Mouse (Mus musculus) gastrocnemius, adult 2 months (tissue): Measurements from ENCODE around the gene Gm13889. TPM values are rescaled to one million over a fixed set of nuclear protein-coding genes. Genes with fewer than 3 reads are reported as not detected.

ENCODE experiments used
- DNase-seq: peaks from one replicate; pipeline ENCODE4 v3.0.0; 2022
- H3K27ac ChIP-seq: fragments of 200-600 bp; 2 replicates; pipeline ENCODE4 v1.8.1; 2022; ENCODE audit warnings: mild to moderate bottlenecking
- H3K4me3 ChIP-seq: fragments of 200-600 bp; 2 replicates; pipeline ENCODE4 v1.8.1; 2022; ENCODE audit warnings: mild to moderate bottlenecking, moderate library complexity
- CTCF ChIP-seq: fragments of 200-600 bp; IDR thresholded peaks from 2 replicates; pipeline ENCODE4 v1.8.1; 2022; ENCODE audit warnings: antibody characterized with exemption, mild to moderate bottlenecking, moderate library complexity
- intact Hi-C: fragments of 180-260 bp; cut with DNase I; formaldehyde crosslinking; loops from one replicate; pipeline ENCODE4 v1.15.1; 2025
- long read RNA-seq, 2 experiments: library from polyadenylated mRNA; stranded (forward); transcript quantifications; one replicate each; pipeline ENCODE4 v2.0.0; 2021
- total RNA-seq, 2 experiments: library from RNA; stranded (reverse); gene quantifications; 2 replicates each; pipeline ENCODE4 v1.2.3; 2021

Gene Gm13889
- total RNA-seq, result 1 to 10 TPM; 4.1 to 6.1 TPM
- long read RNA-seq, experiment 1, transcript Gm13889-201 (1 exons, 1,386 nt), result major isoform, 6 of 6 reads
- long read RNA-seq, experiment 1, partial matches to known transcripts, result 0 of 6 reads
- long read RNA-seq, experiment 1, other reads (novel, unspliced or antisense), result 0 of 6 reads
- long read RNA-seq, experiment 2, partial matches to known transcripts, result 0 of 2 reads
- long read RNA-seq, experiment 2, other reads (novel, unspliced or antisense), result 0 of 2 reads

- no peak for TF ChIP-seq CTCF
- peak; percentile 88 for DNase-seq
- Histone ChIP-seq H3K4me3 (peak within 1 kb of the TSS; percentile 81), H3K27ac (peak within 1 kb of the TSS; percentile 80)
- intact Hi-C loops, result no loop called here
These were observed at the start of gene Gm13889 for GRCm38 (mm10) chr2:93956908-93957784. Gene Gm13889, minus strand, starts transcription at chr2:93957201.

DNA sequence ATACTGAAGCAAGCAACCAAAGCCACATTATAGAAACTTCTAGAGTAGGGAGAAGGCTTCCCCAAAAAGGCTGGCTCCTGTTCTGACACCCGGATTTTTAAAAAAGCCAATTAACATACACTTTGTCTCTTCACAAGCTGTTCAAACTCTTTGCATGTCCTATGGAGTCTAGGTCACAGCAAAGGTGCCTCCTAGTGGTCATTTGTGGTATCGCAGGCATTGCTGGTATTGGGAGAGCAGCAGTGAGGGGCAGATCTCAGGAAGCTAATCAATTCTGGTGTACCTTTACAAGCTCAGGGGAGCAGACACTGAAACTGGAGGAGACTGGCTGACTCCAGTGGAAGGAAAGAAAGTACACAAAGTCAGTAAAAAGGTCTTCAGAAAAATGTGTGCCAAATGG is 45.3 kb upstream of the Gm13889 start:
- Histone ChIP-seq H3K4me3 (no peak overlapping the region), H3K27ac (no peak overlapping the region)
- DNase-seq, result peak; percentile 84
- intact Hi-C loops, result loop anchor here (1.0 kb wide), 1 partner anchor 131 kb away; no protein-coding TSS in a partner anchor
- peak; percentile 99 for TF ChIP-seq CTCF

- intact Hi-C loops, result loop anchor here (1.0 kb wide), 1 partner anchor 131 kb away; no protein-coding TSS in a partner anchor
- no peak overlapping the region for H3K4me3 ChIP-seq
- no peak for DNase-seq
- TF ChIP-seq CTCF, result no peak
- no peak overlapping the region for H3K27ac ChIP-seq
These were observed 44.9 kb upstream of the Gm13889 start for GRCm38 (mm10) chr2:94001918-94002317.

GRCm38 (mm10) chr2:94001411-94001810 is 44.4 kb upstream of the Gm13889 start:
- Histone ChIP-seq H3K27ac (no peak overlapping the region), H3K4me3 (no peak overlapping the region)
- intact Hi-C loops, result no loop called here
- DNase-seq, result no peak
- no peak for TF ChIP-seq CTCF

DNA sequence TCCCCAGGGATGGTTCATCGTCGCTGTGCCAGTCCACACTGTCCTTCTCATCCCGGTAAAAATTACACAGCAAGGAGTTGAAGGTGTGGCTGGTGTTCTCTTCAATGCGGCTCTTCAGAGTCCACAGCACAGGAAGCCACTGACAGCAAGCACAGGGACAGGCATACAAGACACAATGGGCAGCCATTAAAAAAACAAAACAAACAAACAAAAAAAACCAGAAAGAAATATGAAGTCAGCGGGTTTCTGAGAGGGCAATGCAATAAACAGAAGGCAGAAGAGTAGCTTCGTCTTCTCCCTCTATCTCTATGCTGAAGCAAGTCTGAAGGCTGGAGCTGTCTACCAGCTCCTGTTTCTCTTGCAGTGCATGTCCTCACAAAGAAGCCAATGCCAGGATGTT is 39.3 kb upstream of the Gm13889 start, which contains the start of gene Gm27027:
Gm27027 (minus strand) TSS at position 101 of the 400 bp plus-strand sequence.
- DNase-seq, result no peak
- intact Hi-C loops, result no loop called here
- no peak for TF ChIP-seq CTCF
- Histone ChIP-seq H3K27ac (no peak within 1 kb of the TSS), H3K4me3 (no peak within 1 kb of the TSS)

GRCm38 (mm10) chr2:93992810-93993209 is 35.8 kb upstream of the Gm13889 start:
- intact Hi-C loops, result no loop called here
- H3K27ac ChIP-seq, result peak overlapping the region; percentile 16
- no peak for TF ChIP-seq CTCF
- H3K4me3 ChIP-seq, result no peak overlapping the region
- no peak for DNase-seq

DNA sequence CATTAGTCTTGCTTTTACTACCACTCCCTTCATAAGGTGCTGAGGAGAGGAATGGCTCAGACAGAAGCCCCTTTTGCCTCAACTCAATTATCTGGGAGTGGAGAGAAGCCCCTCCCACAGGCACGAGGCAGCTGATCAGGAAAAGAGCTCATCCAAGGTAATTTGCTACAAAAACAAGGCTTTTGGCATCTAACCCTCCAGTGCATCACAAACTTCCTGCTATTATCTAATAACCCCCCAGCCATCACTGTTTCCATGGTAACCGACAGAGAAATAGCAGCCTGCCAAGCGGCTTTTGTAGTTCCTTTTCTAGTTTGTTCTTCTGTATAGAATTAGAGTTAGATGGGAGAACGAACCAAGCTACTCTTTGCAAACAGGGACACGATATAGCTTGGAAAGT is 35.3 kb upstream of the Gm13889 start:
- intact Hi-C loops, result no loop called here
- DNase-seq, result no peak
- Histone ChIP-seq H3K27ac (peak overlapping the region; percentile 16), H3K4me3 (no peak overlapping the region)
- no peak for TF ChIP-seq CTCF

- TF ChIP-seq CTCF, result no peak
- no peak overlapping the region for H3K4me3 ChIP-seq
- no peak overlapping the region for H3K27ac ChIP-seq
- intact Hi-C loops, result no loop called here
- no peak for DNase-seq
These were observed 34.3 kb upstream of the Gm13889 start for GRCm38 (mm10) chr2:93991336-93991735.

GRCm38 (mm10) chr2:93988440-93988839 is 31.4 kb upstream of the Gm13889 start:
- intact Hi-C loops, result no loop called here
- DNase-seq, result no peak
- TF ChIP-seq CTCF, result no peak
- Histone ChIP-seq H3K4me3 (no peak overlapping the region), H3K27ac (no peak overlapping the region)

DNA sequence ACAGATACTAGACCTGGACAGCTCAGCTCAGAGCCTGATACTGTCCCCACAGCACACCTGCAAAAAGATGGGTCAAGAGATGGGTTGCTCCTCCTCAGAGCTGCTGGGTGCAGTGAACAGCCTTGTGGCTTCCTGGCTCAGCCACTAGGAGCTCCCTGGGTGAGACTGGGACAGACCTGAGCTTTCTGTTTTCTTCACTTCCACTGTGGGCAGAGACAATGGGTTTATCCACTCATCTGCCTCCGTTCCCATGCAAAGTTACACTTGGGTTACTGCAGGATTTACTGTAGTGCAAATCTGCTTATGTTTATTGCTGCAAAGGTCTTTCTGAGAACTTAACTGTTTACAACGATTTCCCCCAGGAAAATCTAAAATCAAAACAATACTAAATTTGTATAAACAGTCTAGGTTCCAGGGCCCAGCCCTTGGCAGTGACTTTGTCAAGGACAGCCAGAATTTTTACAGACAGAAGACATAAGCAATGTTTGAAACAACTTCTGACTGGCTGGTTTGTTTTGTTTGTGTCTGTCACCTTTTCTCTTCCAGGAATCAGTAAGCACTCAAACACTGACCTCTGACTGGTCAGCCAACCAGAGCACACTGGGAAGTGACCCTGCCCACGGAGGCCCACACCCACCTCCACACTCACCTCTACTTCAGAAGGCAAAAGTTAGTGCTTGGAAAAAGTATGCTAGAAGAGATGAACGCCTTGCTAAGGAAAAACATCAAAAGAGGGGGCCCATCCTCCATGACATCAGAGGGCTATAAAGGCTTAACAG is 25.6 kb upstream of the Gm13889 start:
- intact Hi-C loops, result no loop called here

GRCm38 (mm10) chr2:93979249-93980120 is 22.5 kb upstream of the Gm13889 start:
- DNase-seq, result peak; percentile 31
- no peak overlapping the region for H3K4me3 ChIP-seq
- intact Hi-C loops, result no loop called here
- TF ChIP-seq CTCF, result no peak
- H3K27ac ChIP-seq, result no peak overlapping the region

More for the DNA sequence above, 25.6 kb upstream of the Gm13889 start:
- H3K27ac ChIP-seq, result no peak overlapping the region
- DNase-seq, result no peak
- H3K4me3 ChIP-seq, result no peak overlapping the region
- no peak for TF ChIP-seq CTCF
